Comparison of ENCODE assay signal across 17 mouse cellular contexts in genomic region chr6:87222854-87223631, GRCm38 (mm10).
A peak's percentile ranks its signal among the peaks of the same experiment; 100 is the strongest.
DNase-seq lines count a peak whose midpoint lies in the region; ATAC-seq and TF ChIP-seq lines count a peak whose summit lies in the region.
"Had no signal": no experiment of that assay in that cellular context is flagged by ENCODE, and none has a peak within 500 bp of the region (broad histone marks: within the 10 kb centered on the region; RNA-seq: fewer than 3 reads in every experiment).

No protein-coding gene starts in this region.

- H3K9me3 ChIP-seq in kidney, embryonic 16.5 days (ENCODE audit: low read length), result no peaks in the 10 kb centered on the region
- no peaks in the 10 kb centered on the region for H3K9me3 ChIP-seq in embryonic facial prominence, embryonic 15.5 days (replicated peaks)
- H3K9me3 ChIP-seq in forebrain, embryonic 15.5 days, result no peaks in the 10 kb centered on the region
- H3K9me3 ChIP-seq: midbrain, embryonic 10.5 days had no signal

- no peak overlapping the region for H3K27ac ChIP-seq in gastrocnemius, adult 2 months
- H3K27ac ChIP-seq in kidney, embryonic 16.5 days (ENCODE audit: low read length), result no peak overlapping the region
- peak overlapping the region; percentile 31; the same call in 1 of the 2 replicates for H3K27ac ChIP-seq in embryonic facial prominence, embryonic 15.5 days (replicated peaks)
- H3K27ac ChIP-seq in forebrain, embryonic 15.5 days (replicated peaks), result no peak overlapping the region
- H3K27ac ChIP-seq: layer of hippocampus, adult 2 months; midbrain, embryonic 10.5 days had no signal

- no peak overlapping the region for H3K4me2 ChIP-seq in kidney, embryonic 16.5 days (replicated peaks; ENCODE audit: low read depth, low read length)
- no peak overlapping the region for H3K4me2 ChIP-seq in embryonic facial prominence, embryonic 15.5 days (replicated peaks)
- no peak overlapping the region for H3K4me2 ChIP-seq in forebrain, embryonic 15.5 days (replicated peaks)

- H3K4me1 ChIP-seq in kidney, embryonic 16.5 days (ENCODE audit: insufficient read depth, low read length), result peaks cover 31% of the 10 kb centered on the region
- peaks cover 45% of the 10 kb centered on the region for H3K4me1 ChIP-seq in embryonic facial prominence, embryonic 15.5 days
- H3K4me1 ChIP-seq in forebrain, embryonic 15.5 days, result no peaks in the 10 kb centered on the region
- H3K4me1 ChIP-seq: midbrain, embryonic 10.5 days had no signal

- H3K36me3 ChIP-seq in kidney, embryonic 16.5 days (ENCODE audit: insufficient read depth, low read length), result no peaks in the 10 kb centered on the region
- H3K36me3 ChIP-seq in embryonic facial prominence, embryonic 15.5 days, result no peaks in the 10 kb centered on the region; the same call in 1 of the 2 replicates
- no peaks in the 10 kb centered on the region for H3K36me3 ChIP-seq in forebrain, embryonic 15.5 days
- H3K36me3 ChIP-seq: midbrain, embryonic 10.5 days had no signal

- no peak overlapping the region for H3K4me3 ChIP-seq in gastrocnemius, adult 2 months
- H3K4me3 ChIP-seq in kidney, embryonic 16.5 days (ENCODE audit: low read length), result no peak overlapping the region
- H3K4me3 ChIP-seq in embryonic facial prominence, embryonic 15.5 days (replicated peaks), result no peak overlapping the region
- H3K4me3 ChIP-seq in forebrain, embryonic 15.5 days, result no peak overlapping the region
- H3K4me3 ChIP-seq: erythroblast, embryonic 14.5 days; layer of hippocampus, adult 2 months; midbrain, embryonic 10.5 days had no signal

- no peak overlapping the region for H3K9ac ChIP-seq in kidney, embryonic 16.5 days (replicated peaks; ENCODE audit: low read length)
- no peak overlapping the region for H3K9ac ChIP-seq in embryonic facial prominence, embryonic 15.5 days
- no peak overlapping the region for H3K9ac ChIP-seq in forebrain, embryonic 15.5 days (replicated peaks)

- no peaks in the 10 kb centered on the region for H3K27me3 ChIP-seq in kidney, embryonic 16.5 days (ENCODE audit: insufficient read depth, low read length)
- H3K27me3 ChIP-seq in embryonic facial prominence, embryonic 15.5 days, result no peaks in the 10 kb centered on the region
- H3K27me3 ChIP-seq in forebrain, embryonic 15.5 days, result no peaks in the 10 kb centered on the region
- H3K27me3 ChIP-seq: Patski had no signal

- no peak for ATAC-seq in kidney, embryonic 16.5 days (ENCODE audit: low FRiP score, low TSS enrichment)
- ATAC-seq in embryonic facial prominence, embryonic 15.5 days (ENCODE audit: insufficient number of reproducible peaks, low FRiP score, low TSS enrichment, low read depth), result no peak
- no peak for ATAC-seq in forebrain, embryonic 15.5 days (replicated peaks)
- ATAC-seq in megakaryocyte progenitor cell, adult 5-6 weeks (replicated peaks; ENCODE audit: poor library complexity), result no peak
- ATAC-seq: inflammation-experienced regulatory T-cells, adult 6 months; Patski had no signal

- intact Hi-C loops in gastrocnemius, adult 2 months (cut with DNase I), result no loop called here

- TF ChIP-seq CTCF in gastrocnemius, adult 2 months (IDR thresholded peaks at IDR 0.05), result no peak

- DNase-seq in gastrocnemius, adult 2 months, result peak; percentile 53
- no peak for DNase-seq in gastrocnemius, postnatal 25 days
- peak; percentile 44 to 53 for DNase-seq in kidney, postnatal 4 days
- peak; percentile 45 to 73 for DNase-seq in lung, postnatal 4 days
- DNase-seq: cerebellum, postnatal 14 days; liver; right cerebral cortex, postnatal 4 days; thymus, postnatal 36 days had no signal

- 63% methylated on average over 10 of the region's 10 CpGs for WGBS in kidney, embryonic 16.5 days
- 57% methylated on average over 10 of the region's 10 CpGs for WGBS in embryonic facial prominence, embryonic 15.5 days
- 58% methylated on average over 10 of the region's 10 CpGs for WGBS in forebrain, embryonic 15.5 days
